Mouse (Mus musculus): ENCODE data around the gene Bicra.
A peak's percentile ranks its signal among the peaks of the same experiment; 100 is the strongest.

DNA sequence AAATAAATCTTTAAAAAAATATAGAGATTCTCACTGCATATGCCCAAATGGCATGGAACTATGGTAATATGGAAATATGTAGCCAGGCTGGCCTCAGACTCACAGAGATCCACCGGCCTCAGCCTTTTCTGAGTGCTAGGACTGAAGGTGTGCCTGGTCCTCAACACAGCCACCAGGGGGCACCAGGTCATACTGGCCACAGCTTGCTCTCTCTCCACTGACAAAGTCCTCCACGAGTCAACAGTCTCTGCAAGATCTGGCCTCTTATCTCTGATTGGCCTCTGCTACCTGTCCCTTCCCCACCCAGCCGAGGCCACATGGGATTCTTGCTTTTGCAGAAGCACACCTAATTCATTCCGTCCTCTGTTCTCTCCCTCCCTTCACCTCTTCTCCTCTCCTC lies 117.8 kb downstream of the Bicra start:
- TF ChIP-seq CTCF (IDR thresholded peaks at IDR 0.05; ENCODE audit: control insufficient read depth, insufficient read depth, insufficient replicate concordance, low read depth, low read length) (peak; percentile 72; the same call in 1 of the 2 replicates), POLR2A (IDR thresholded peaks at IDR 0.05; ENCODE audit: control insufficient read depth, low read depth, low read length) (no peak)
